Mouse (Mus musculus) neural tube, embryonic 11.5 days (tissue): Measurements from ENCODE around the gene Thy1. TPM values are rescaled to one million over a fixed set of nuclear protein-coding genes. Genes with fewer than 3 reads are reported as not detected.

ENCODE experiments used
- ATAC-seq: fragments of 200-750 bp; cut with Nextera tagmentation; 2 replicates; pipeline ENCODE4 v1.8.0; 2017; ENCODE audit warnings: moderate number of reproducible peaks, mild to moderate bottlenecking, moderate TSS enrichment, moderate library complexity; ENCODE audit not compliant: insufficient read depth, low FRiP score, low TSS enrichment
- DNase-seq: peaks from one replicate; pipeline ENCODE4 v3.0.0-alpha.2; 2015; ENCODE audit warnings: low spot score
- H3K27ac ChIP-seq: fragments of 300-500 bp; sonication (generic); 2 replicates; pipeline ENCODE4 v1.5.1; 2014; ENCODE audit warnings: low read depth, mild to moderate bottlenecking, low read length
- H3K27me3 ChIP-seq: fragments of 300-500 bp; sonication (generic); 2 replicates; pipeline ENCODE4 v1.6.1; 2014; ENCODE audit warnings: mild to moderate bottlenecking, low read length, mixed read lengths; ENCODE audit not compliant: control insufficient read depth, insufficient read depth
- H3K36me3 ChIP-seq: fragments of 300-500 bp; sonication (generic); 2 replicates; pipeline ENCODE4 v1.6.1; 2014; ENCODE audit warnings: mild to moderate bottlenecking, low read length, moderate library complexity, mixed read lengths; ENCODE audit not compliant: control insufficient read depth, insufficient read depth
- H3K4me1 ChIP-seq: fragments of 300-500 bp; sonication (generic); 2 replicates; pipeline ENCODE4 v1.6.1; 2014; ENCODE audit warnings: low read length, mixed read lengths; ENCODE audit not compliant: control insufficient read depth, insufficient read depth
- H3K4me2 ChIP-seq: fragments of 300-500 bp; sonication (generic); 2 replicates; pipeline ENCODE4 v1.6.1; 2014; ENCODE audit warnings: low read depth, mild to moderate bottlenecking, moderate library complexity
- H3K4me3 ChIP-seq: fragments of 300-500 bp; sonication (generic); 2 replicates; pipeline ENCODE4 v1.5.1; 2014; ENCODE audit warnings: low read depth, low read length
- H3K9ac ChIP-seq: fragments of 300-500 bp; sonication (generic); 2 replicates; pipeline ENCODE4 v1.6.1; 2014; ENCODE audit warnings: mild to moderate bottlenecking, low read length
- H3K9me3 ChIP-seq: fragments of 300-500 bp; sonication (generic); 2 replicates; pipeline ENCODE4 v1.6.1; 2016; ENCODE audit warnings: low read length; ENCODE audit not compliant: control insufficient read depth
- WGBS: fragments of 180-500 bp; shearing (Covaris S2); extraction: QIAGEN DNeasy Blood & Tissue Kit; methylation state at CpG from one replicate; pipeline ENCODE4 v1.1.7; 2014; 5-methylcytosine and 5-hydroxymethylcytosine counted together
- polyA plus RNA-seq: library from polyadenylated mRNA; unstranded; fragments of >200 nt; fragmentation: Nextera tagmentation; extraction: Ambion mirVana; gene quantifications from 2 replicates; pipeline ENCODE4 v1.2.1, GENCODE M21; 2014

Thy1 gene
- polyA plus RNA-seq, 1 experiment from 2014 or later = not detected

DNA sequence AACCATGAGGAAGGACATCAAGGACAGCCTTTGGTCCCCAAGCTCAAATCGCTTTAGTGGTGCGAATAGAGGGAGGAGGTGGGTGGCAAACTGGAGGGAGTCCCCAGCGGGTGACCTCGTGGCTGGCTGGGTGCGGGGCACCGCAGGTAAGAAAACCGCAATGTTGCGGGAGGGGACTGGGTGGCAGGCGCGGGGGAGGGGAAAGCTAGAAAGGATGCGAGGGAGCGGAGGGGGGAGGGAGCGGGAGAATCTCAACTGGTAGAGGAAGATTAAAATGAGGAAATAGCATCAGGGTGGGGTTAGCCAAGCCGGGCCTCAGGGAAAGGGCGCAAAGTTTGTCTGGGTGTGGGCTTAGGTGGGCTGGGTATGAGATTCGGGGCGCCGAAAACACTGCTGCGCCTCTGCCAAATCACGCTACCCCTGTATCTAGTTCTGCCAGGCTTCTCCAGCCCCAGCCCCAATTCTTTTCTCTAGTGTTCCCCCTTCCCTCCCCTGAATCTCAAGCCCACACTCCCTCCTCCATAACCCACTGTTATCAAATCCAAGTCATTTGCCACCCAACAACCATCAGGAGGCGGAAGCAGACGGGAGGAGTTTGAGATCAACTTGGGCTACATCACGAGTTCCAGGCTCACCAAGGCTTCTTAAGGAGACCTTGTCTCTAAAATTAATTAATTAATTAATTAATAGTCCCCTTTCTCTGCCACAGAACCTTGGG is 683 bp downstream of the Thy1 start:
- 3% methylated on average over 23 of the region's 23 CpGs for WGBS
- peak overlapping the region; percentile 37; the same call in 1 of the 2 replicates for H3K9ac ChIP-seq
- H3K4me3 ChIP-seq = peak overlapping the region; percentile 28
- H3K27ac ChIP-seq = no peak overlapping the region
- ATAC-seq (no peak), DNase-seq (no peak)
- H3K36me3 ChIP-seq = no peaks in the 10 kb centered on the region
- H3K4me1 ChIP-seq = peaks cover 7% of the 10 kb centered on the region
- peaks cover 30% of the 10 kb centered on the region for H3K27me3 ChIP-seq
- H3K4me2 ChIP-seq = peak overlapping the region; percentile 50
- H3K9me3 ChIP-seq = no peaks in the 10 kb centered on the region

DNA sequence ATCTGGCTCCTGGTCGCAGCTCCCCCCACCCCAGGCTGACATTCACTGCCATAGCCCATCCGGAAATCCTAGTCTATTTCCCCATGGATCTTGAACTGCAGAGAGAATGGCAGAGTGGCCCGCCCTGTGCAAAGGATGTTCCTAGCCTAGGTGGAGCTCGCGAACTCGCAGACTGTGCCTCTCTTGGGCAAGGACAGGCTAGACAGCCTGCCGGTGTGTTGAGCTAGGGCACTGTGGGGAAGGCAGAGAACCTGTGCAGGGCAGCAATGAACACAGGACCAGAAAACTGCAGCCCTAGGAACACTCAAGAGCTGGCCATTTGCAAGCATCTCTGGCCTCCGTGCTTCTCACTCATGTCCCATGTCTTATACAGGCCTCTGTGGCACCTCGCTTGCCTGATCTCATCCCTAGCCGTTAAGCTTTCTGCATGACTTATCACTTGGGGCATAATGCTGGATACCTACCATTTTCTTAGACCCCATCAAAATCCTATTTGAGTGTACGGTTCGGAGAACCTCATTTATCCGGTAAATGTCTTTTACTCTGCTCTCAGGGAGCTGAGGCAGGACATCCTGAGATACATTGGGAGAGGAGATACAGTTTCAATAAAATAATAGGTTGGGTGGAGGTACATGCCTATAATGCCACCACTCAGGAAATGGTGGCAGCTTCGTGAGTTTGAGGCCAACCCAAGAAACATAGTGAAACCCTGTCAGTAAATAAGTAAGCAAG is 1.4 kb downstream of the Thy1 start:
- peaks cover 7% of the 10 kb centered on the region for H3K4me1 ChIP-seq
- no peak for ATAC-seq
- no peaks in the 10 kb centered on the region for H3K9me3 ChIP-seq
- H3K4me2 ChIP-seq = no peak overlapping the region
- H3K9ac ChIP-seq = no peak overlapping the region
- H3K27me3 ChIP-seq = peaks cover 30% of the 10 kb centered on the region
- DNase-seq = no peak
- no peak overlapping the region for H3K27ac ChIP-seq
- 41% methylated on average over 14 of the region's 14 CpGs for WGBS
- no peaks in the 10 kb centered on the region for H3K36me3 ChIP-seq
- no peak overlapping the region for H3K4me3 ChIP-seq

DNA sequence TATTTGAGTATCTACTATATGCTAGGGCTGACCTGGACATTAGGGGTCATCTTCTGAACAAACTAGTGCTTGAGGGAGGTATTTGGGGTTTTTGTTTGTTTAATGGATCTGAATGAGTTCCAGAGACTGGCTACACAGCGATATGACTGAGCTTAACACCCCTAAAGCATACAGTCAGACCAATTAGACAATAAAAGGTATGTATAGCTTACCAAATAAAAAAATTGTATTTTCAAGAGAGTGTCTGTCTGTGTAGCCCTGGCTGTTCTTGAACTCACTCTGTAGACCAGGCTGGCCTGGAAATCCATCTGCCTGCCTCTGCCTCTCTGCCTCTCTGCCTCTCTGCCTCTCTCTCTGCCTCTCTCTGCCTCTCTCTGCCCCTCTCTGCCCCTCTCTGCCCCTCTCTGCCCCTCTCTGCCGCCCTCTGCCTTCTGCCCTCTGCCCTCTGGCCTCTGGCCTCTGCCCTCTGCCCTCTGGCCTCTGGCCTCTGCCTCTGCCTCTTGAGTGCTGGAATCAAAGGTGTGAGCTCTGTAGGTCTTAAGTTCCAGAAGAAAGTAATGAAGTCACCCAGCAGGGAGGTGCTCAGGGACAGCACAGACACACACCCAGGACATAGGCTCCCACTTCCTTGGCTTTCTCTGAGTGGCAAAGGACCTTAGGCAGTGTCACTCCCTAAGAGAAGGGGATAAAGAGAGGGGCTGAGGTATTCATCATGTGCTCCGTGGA is 2.1 kb downstream of the Thy1 start:
- peaks cover 7% of the 10 kb centered on the region for H3K4me1 ChIP-seq
- H3K9ac ChIP-seq = no peak overlapping the region
- peaks cover 30% of the 10 kb centered on the region for H3K27me3 ChIP-seq
- DNase-seq = no peak
- H3K4me2 ChIP-seq = no peak overlapping the region
- WGBS = 92% methylated on average over 2 of the region's 3 CpGs
- ATAC-seq = no peak
- H3K4me3 ChIP-seq = no peak overlapping the region
- no peak overlapping the region for H3K27ac ChIP-seq
- no peaks in the 10 kb centered on the region for H3K9me3 ChIP-seq
- H3K36me3 ChIP-seq = no peaks in the 10 kb centered on the region

DNA sequence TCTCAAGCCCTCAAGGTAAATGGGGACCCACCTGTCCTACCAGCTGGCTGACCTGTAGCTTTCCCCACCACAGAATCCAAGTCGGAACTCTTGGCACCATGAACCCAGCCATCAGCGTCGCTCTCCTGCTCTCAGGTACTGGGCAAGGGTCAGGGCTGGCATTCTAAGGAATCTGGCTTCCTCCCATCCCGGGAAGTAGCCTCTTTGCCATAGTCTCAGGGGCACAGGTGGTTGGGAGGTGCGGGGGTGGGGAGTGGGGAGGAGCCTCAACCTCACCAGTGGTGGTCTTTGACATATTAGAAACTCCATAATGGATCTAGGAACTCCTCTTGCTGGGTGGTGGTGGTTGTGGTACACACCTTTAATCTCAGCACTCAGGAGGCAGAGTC is 2.7 kb downstream of the Thy1 start:
- DNase-seq (no peak), ATAC-seq (no peak)
- WGBS = 76% methylated on average over 5 of the region's 5 CpGs
- Histone ChIP-seq H3K4me2 (no peak overlapping the region), H3K27me3 (peaks cover 30% of the 10 kb centered on the region), H3K27ac (no peak overlapping the region), H3K9ac (no peak overlapping the region), H3K4me1 (peaks cover 7% of the 10 kb centered on the region), H3K9me3 (no peaks in the 10 kb centered on the region), H3K4me3 (no peak overlapping the region), H3K36me3 (no peaks in the 10 kb centered on the region)

DNA sequence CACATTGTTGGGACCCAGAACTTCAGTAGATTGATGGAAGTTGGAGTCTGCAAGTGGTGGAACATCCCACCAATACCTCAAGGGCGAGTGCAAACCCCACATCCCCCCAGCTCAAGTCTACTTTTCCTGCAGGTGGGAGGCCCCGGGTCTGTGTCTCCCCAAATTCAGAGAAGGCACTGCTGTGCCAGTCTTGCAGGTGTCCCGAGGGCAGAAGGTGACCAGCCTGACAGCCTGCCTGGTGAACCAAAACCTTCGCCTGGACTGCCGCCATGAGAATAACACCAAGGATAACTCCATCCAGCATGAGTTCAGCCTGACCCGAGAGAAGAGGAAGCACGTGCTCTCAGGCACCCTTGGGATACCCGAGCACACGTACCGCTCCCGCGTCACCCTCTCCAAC is 3.2 kb downstream of the Thy1 start:
- no peak for DNase-seq
- ATAC-seq = no peak
- H3K9me3 ChIP-seq = no peaks in the 10 kb centered on the region
- peaks cover 7% of the 10 kb centered on the region for H3K4me1 ChIP-seq
- H3K36me3 ChIP-seq = no peaks in the 10 kb centered on the region
- H3K4me2 ChIP-seq = no peak overlapping the region
- H3K27me3 ChIP-seq = peaks cover 30% of the 10 kb centered on the region
- H3K9ac ChIP-seq = no peak overlapping the region
- no peak overlapping the region for H3K27ac ChIP-seq
- 88% methylated on average over 12 of the region's 12 CpGs for WGBS
- no peak overlapping the region for H3K4me3 ChIP-seq

DNA sequence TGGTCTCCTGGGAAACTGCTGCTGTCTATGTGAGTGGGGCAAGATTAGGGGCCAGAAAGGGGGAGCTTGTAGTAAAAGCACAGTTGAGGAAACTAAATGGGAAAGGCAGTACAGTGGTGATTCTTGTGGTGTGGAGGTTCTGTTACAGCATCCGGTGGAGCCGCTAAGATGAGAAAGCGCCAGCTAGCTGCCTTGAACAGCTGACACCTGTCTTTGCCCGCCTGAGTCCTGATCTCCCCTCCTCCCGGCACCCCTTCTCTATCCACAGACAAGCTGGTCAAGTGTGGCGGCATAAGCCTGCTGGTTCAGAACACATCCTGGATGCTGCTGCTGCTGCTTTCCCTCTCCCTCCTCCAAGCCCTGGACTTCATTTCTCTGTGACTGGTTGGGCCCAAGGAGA is 3.9 kb downstream of the Thy1 start:
- Histone ChIP-seq H3K9me3 (no peaks in the 10 kb centered on the region), H3K4me2 (no peak overlapping the region), H3K4me3 (no peak overlapping the region), H3K4me1 (peaks cover 7% of the 10 kb centered on the region), H3K27me3 (peaks cover 29% of the 10 kb centered on the region), H3K27ac (no peak overlapping the region), H3K36me3 (no peaks in the 10 kb centered on the region), H3K9ac (no peak overlapping the region)
- no peak for ATAC-seq
- no peak for DNase-seq
- 85% methylated on average over 6 of the region's 6 CpGs for WGBS

DNA sequence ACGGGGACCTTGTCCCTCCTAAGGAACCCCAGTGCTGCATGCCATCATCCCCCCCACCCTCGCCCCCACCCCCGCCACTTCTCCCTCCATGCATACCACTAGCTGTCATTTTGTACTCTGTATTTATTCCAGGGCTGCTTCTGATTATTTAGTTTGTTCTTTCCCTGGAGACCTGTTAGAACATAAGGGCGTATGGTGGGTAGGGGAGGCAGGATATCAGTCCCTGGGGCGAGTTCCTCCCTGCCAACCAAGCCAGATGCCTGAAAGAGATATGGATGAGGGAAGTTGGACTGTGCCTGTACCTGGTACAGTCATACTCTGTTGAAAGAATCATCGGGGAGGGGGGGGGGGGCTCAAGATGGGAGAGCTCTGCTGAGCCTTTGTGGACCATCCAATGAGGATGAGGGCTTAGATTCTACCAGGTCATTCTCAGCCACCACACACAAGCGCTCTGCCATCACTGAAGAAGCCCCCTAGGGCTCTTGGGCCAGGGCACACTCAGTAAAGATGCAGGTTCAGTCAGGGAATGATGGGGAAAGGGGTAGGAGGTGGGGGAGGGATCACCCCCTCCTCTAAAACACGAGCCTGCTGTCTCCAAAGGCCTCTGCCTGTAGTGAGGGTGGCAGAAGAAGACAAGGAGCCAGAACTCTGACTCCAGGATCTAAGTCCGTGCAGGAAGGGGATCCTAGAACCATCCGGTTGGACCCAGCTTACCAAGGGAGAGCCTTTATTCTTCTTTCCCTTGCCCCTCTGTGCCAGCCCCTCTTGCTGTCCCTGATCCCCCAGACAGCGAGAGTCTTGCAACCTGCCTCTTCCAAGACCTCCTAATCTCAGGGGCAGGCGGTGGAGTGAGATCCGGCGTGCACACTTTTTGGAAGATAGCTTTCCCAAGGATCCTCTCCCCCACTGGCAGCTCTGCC is 4.6 kb downstream of the Thy1 start:
- no peak for ATAC-seq
- Histone ChIP-seq H3K36me3 (no peaks in the 10 kb centered on the region), H3K27ac (no peak overlapping the region), H3K27me3 (peaks cover 23% of the 10 kb centered on the region), H3K4me3 (no peak overlapping the region), H3K9me3 (no peaks in the 10 kb centered on the region), H3K4me2 (no peak overlapping the region), H3K4me1 (peaks cover 7% of the 10 kb centered on the region), H3K9ac (no peak overlapping the region)
- no peak for DNase-seq
- 77% methylated on average over 14 of the region's 14 CpGs for WGBS
